Mouse (Mus musculus) small intestine, adult 2 months (tissue): Measurements from ENCODE around the gene Snx29.

Experiments
- CTCF ChIP-seq: fragments of 200-500 bp; IDR thresholded peaks from 2 replicates; pipeline ENCODE4 v1.5.1; 2012; ENCODE audit warnings: low read depth, mild to moderate bottlenecking, control low read depth, inconsistent platforms, low read length, moderate library complexity, mixed read lengths; ENCODE audit not compliant: insufficient replicate concordance, insufficient read length; ENCODE audit errors: extremely low read depth
- POLR2A ChIP-seq: fragments of 200-500 bp; IDR thresholded peaks from 2 replicates; pipeline ENCODE4 v1.6.1; 2012; ENCODE audit warnings: low read depth, mild to moderate bottlenecking, control low read depth, inconsistent platforms, low read length, moderate library complexity

DNA sequence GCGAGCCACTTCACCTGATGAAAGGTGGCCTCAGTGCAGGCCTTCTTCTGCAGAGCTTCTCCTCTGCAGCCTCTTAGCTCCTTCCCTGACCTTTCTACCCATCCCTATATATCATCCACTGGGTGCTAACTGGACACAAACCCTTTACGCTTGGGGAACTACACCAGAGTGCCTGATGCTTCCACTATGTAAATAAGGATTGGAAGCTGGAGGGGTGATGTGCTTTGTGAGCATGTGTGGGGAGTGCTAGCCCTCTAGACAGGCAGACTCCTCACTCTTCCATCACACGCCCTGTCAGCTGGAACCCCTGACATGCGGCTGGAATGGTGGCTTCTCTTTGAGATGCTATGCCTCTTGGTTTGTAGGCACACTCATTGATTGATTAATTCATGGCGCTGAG is 370.0 kb downstream of the Snx29 start:
- TF ChIP-seq CTCF (no peak), POLR2A (no peak)
